Mouse (Mus musculus): ENCODE results near the gene Prmt3. TPM values are rescaled to one million over a fixed set of nuclear protein-coding genes. Genes with fewer than 3 reads are reported as not detected.

Gene Prmt3
- polyA plus RNA-seq, 1 experiment from 2014 or later, result 49.6 TPM

GRCm38 (mm10) chr7:49785141-49785540, 7.0 kb downstream of the Prmt3 start:
- ATAC-seq (replicated peaks; ENCODE audit: extremely low read depth, insufficient read depth, low FRiP score), result no peak
- no peaks in the 10 kb centered on the region for H3K9me3 ChIP-seq (replicated peaks; ENCODE audit: control insufficient read depth, low read length)
- H3K9ac ChIP-seq (ENCODE audit: low read length), result no peak overlapping the region
- H3K4me2 ChIP-seq (ENCODE audit: low read depth, low read length), result no peak overlapping the region
- no peak overlapping the region for H3K4me3 ChIP-seq (ENCODE audit: low read length)
- no peaks in the 10 kb centered on the region for H3K4me1 ChIP-seq (ENCODE audit: control insufficient read depth, insufficient read depth, low read length)
- WGBS, result 93% methylated on average over 7 of the region's 7 CpGs
- no peak overlapping the region for H3K27ac ChIP-seq (ENCODE audit: low read length)
- peaks cover 33% of the 10 kb centered on the region for H3K36me3 ChIP-seq (ENCODE audit: control insufficient read depth, insufficient read depth)
- H3K27me3 ChIP-seq (ENCODE audit: control insufficient read depth, insufficient read depth, low read length), result no peaks in the 10 kb centered on the region

- H3K27me3 ChIP-seq (ENCODE audit: control insufficient read depth, insufficient read depth, low read length), result no peaks in the 10 kb centered on the region
- H3K4me2 ChIP-seq (ENCODE audit: low read depth, low read length), result no peak overlapping the region
- H3K27ac ChIP-seq (ENCODE audit: low read length), result no peak overlapping the region
- no peaks in the 10 kb centered on the region for H3K9me3 ChIP-seq (replicated peaks; ENCODE audit: control insufficient read depth, low read length)
- no peaks in the 10 kb centered on the region for H3K4me1 ChIP-seq (ENCODE audit: control insufficient read depth, insufficient read depth, low read length)
- H3K4me3 ChIP-seq (ENCODE audit: low read length), result no peak overlapping the region
- no peak overlapping the region for H3K9ac ChIP-seq (ENCODE audit: low read length)
- no peak; the same call in 1 of the 2 replicates for ATAC-seq (replicated peaks; ENCODE audit: extremely low read depth, insufficient read depth, low FRiP score)
- 73% methylated on average over 12 of the region's 12 CpGs for WGBS
- H3K36me3 ChIP-seq (ENCODE audit: control insufficient read depth, insufficient read depth), result peaks cover 30% of the 10 kb centered on the region
Observed at GRCm38 (mm10) chr7:49786618-49787382, 8.7 kb downstream of the Prmt3 start.

- WGBS, result 93% methylated on average over 3 of the region's 3 CpGs
- no peak overlapping the region for H3K27ac ChIP-seq (ENCODE audit: low read length)
- H3K4me3 ChIP-seq (ENCODE audit: low read length), result no peak overlapping the region
- H3K4me2 ChIP-seq (ENCODE audit: low read depth, low read length), result no peak overlapping the region
- H3K27me3 ChIP-seq (ENCODE audit: control insufficient read depth, insufficient read depth, low read length), result no peaks in the 10 kb centered on the region
- no peak overlapping the region for H3K9ac ChIP-seq (ENCODE audit: low read length)
- no peaks in the 10 kb centered on the region for H3K4me1 ChIP-seq (ENCODE audit: control insufficient read depth, insufficient read depth, low read length)
- no peak for ATAC-seq (replicated peaks; ENCODE audit: extremely low read depth, insufficient read depth, low FRiP score)
- no peaks in the 10 kb centered on the region for H3K9me3 ChIP-seq (replicated peaks; ENCODE audit: control insufficient read depth, low read length)
- peaks cover 28% of the 10 kb centered on the region for H3K36me3 ChIP-seq (ENCODE audit: control insufficient read depth, insufficient read depth)
Observed at GRCm38 (mm10) chr7:49787383-49787645, 9.2 kb downstream of the Prmt3 start.

GRCm38 (mm10) chr7:49794304-49794703, 16.2 kb downstream of the Prmt3 start:
- Histone ChIP-seq H3K36me3 (ENCODE audit: control insufficient read depth, insufficient read depth) (peaks cover 23% of the 10 kb centered on the region), H3K4me1 (ENCODE audit: control insufficient read depth, insufficient read depth, low read length) (no peaks in the 10 kb centered on the region), H3K9ac (ENCODE audit: low read length) (no peak overlapping the region), H3K27ac (ENCODE audit: low read length) (no peak overlapping the region), H3K9me3 (replicated peaks; ENCODE audit: control insufficient read depth, low read length) (no peaks in the 10 kb centered on the region), H3K4me3 (ENCODE audit: low read length) (no peak overlapping the region), H3K4me2 (ENCODE audit: low read depth, low read length) (no peak overlapping the region), H3K27me3 (ENCODE audit: control insufficient read depth, insufficient read depth, low read length) (no peaks in the 10 kb centered on the region)
- ATAC-seq (replicated peaks; ENCODE audit: extremely low read depth, insufficient read depth, low FRiP score), result no peak
- 83% methylated on average over 2 of the region's 2 CpGs for WGBS

- Histone ChIP-seq H3K9ac (ENCODE audit: low read length) (no peak overlapping the region), H3K9me3 (replicated peaks; ENCODE audit: control insufficient read depth, low read length) (no peaks in the 10 kb centered on the region), H3K4me3 (ENCODE audit: low read length) (no peak overlapping the region), H3K27me3 (ENCODE audit: control insufficient read depth, insufficient read depth, low read length) (no peaks in the 10 kb centered on the region), H3K4me2 (ENCODE audit: low read depth, low read length) (no peak overlapping the region), H3K36me3 (ENCODE audit: control insufficient read depth, insufficient read depth) (peaks cover 30% of the 10 kb centered on the region), H3K27ac (ENCODE audit: low read length) (no peak overlapping the region), H3K4me1 (ENCODE audit: control insufficient read depth, insufficient read depth, low read length) (peaks cover 2% of the 10 kb centered on the region; the same call in 1 of the 2 replicates)
- WGBS, result 75% methylated on average over 1 of the region's 1 CpGs
- ATAC-seq (replicated peaks; ENCODE audit: extremely low read depth, insufficient read depth, low FRiP score), result no peak
Observed at GRCm38 (mm10) chr7:49797171-49797570, 19.0 kb downstream of the Prmt3 start.

GRCm38 (mm10) chr7:49803511-49803910, 25.4 kb downstream of the Prmt3 start:
- Histone ChIP-seq H3K4me1 (ENCODE audit: control insufficient read depth, insufficient read depth, low read length) (peaks cover 7% of the 10 kb centered on the region), H3K4me2 (ENCODE audit: low read depth, low read length) (no peak overlapping the region), H3K9ac (ENCODE audit: low read length) (no peak overlapping the region), H3K27ac (ENCODE audit: low read length) (no peak overlapping the region), H3K27me3 (ENCODE audit: control insufficient read depth, insufficient read depth, low read length) (no peaks in the 10 kb centered on the region), H3K9me3 (replicated peaks; ENCODE audit: control insufficient read depth, low read length) (no peaks in the 10 kb centered on the region), H3K36me3 (ENCODE audit: control insufficient read depth, insufficient read depth) (peaks cover 24% of the 10 kb centered on the region), H3K4me3 (ENCODE audit: low read length) (no peak overlapping the region)
- no peak for ATAC-seq (replicated peaks; ENCODE audit: extremely low read depth, insufficient read depth, low FRiP score)
- WGBS, result 87% methylated on average over 6 of the region's 6 CpGs

GRCm38 (mm10) chr7:49804638-49805165, 26.6 kb downstream of the Prmt3 start:
- Histone ChIP-seq H3K36me3 (ENCODE audit: control insufficient read depth, insufficient read depth) (peaks cover 18% of the 10 kb centered on the region), H3K4me3 (ENCODE audit: low read length) (no peak overlapping the region), H3K9me3 (replicated peaks; ENCODE audit: control insufficient read depth, low read length) (no peaks in the 10 kb centered on the region), H3K4me2 (ENCODE audit: low read depth, low read length) (no peak overlapping the region), H3K27me3 (ENCODE audit: control insufficient read depth, insufficient read depth, low read length) (no peaks in the 10 kb centered on the region), H3K27ac (ENCODE audit: low read length) (no peak overlapping the region), H3K4me1 (ENCODE audit: control insufficient read depth, insufficient read depth, low read length) (peaks cover 10% of the 10 kb centered on the region), H3K9ac (ENCODE audit: low read length) (no peak overlapping the region)
- WGBS, result 51% methylated on average over 5 of the region's 5 CpGs
- no peak for ATAC-seq (replicated peaks; ENCODE audit: extremely low read depth, insufficient read depth, low FRiP score)

GRCm38 (mm10) chr7:49805618-49806017, 27.5 kb downstream of the Prmt3 start:
- ATAC-seq (replicated peaks; ENCODE audit: extremely low read depth, insufficient read depth, low FRiP score), result no peak
- Histone ChIP-seq H3K36me3 (ENCODE audit: control insufficient read depth, insufficient read depth) (peaks cover 11% of the 10 kb centered on the region), H3K9ac (ENCODE audit: low read length) (no peak overlapping the region), H3K27ac (ENCODE audit: low read length) (no peak overlapping the region), H3K4me1 (ENCODE audit: control insufficient read depth, insufficient read depth, low read length) (peaks cover 10% of the 10 kb centered on the region), H3K4me3 (ENCODE audit: low read length) (no peak overlapping the region), H3K4me2 (ENCODE audit: low read depth, low read length) (no peak overlapping the region), H3K27me3 (ENCODE audit: control insufficient read depth, insufficient read depth, low read length) (no peaks in the 10 kb centered on the region), H3K9me3 (replicated peaks; ENCODE audit: control insufficient read depth, low read length) (no peaks in the 10 kb centered on the region)
- 81% methylated on average over 3 of the region's 3 CpGs for WGBS

GRCm38 (mm10) chr7:49807093-49807682, 29.0 kb downstream of the Prmt3 start:
- Histone ChIP-seq H3K27me3 (ENCODE audit: control insufficient read depth, insufficient read depth, low read length) (no peaks in the 10 kb centered on the region), H3K4me1 (ENCODE audit: control insufficient read depth, insufficient read depth, low read length) (peaks cover 7% of the 10 kb centered on the region), H3K9me3 (replicated peaks; ENCODE audit: control insufficient read depth, low read length) (no peaks in the 10 kb centered on the region), H3K27ac (ENCODE audit: low read length) (no peak overlapping the region), H3K9ac (ENCODE audit: low read length) (no peak overlapping the region), H3K4me3 (ENCODE audit: low read length) (no peak overlapping the region), H3K36me3 (ENCODE audit: control insufficient read depth, insufficient read depth) (peaks cover 15% of the 10 kb centered on the region), H3K4me2 (ENCODE audit: low read depth, low read length) (no peak overlapping the region)
- ATAC-seq (replicated peaks; ENCODE audit: extremely low read depth, insufficient read depth, low FRiP score), result no peak
- 72% methylated on average over 9 of the region's 9 CpGs for WGBS

All from heart, embryonic 16.5 days (tissue).